Mouse (Mus musculus): ENCODE results near the gene Glud1. TPM values are rescaled to one million over a fixed set of nuclear protein-coding genes. Genes with fewer than 3 reads are reported as not detected.
A peak's percentile ranks its signal among the peaks of the same experiment; 100 is the strongest.
"Not testable (repeated sequence)": the region's sequence is repeated elsewhere in the genome, so short reads cannot be mapped to it uniquely, and the experiment has no call there.

The Glud1 gene
- polyA plus RNA-seq, 2 experiments from 2014 or later, result 22.9 to 42.0 TPM

GRCm38 (mm10) chr14:34354456-34354855 lies 43.9 kb downstream of the Glud1 start:
- ATAC-seq, result no peak

GRCm38 (mm10) chr14:34355301-34355700 lies 44.8 kb downstream of the Glud1 start, which contains the start of gene Fam25c:
Fam25c (minus strand) TSS chr14:34355433.
- no peak for ATAC-seq

DNA sequence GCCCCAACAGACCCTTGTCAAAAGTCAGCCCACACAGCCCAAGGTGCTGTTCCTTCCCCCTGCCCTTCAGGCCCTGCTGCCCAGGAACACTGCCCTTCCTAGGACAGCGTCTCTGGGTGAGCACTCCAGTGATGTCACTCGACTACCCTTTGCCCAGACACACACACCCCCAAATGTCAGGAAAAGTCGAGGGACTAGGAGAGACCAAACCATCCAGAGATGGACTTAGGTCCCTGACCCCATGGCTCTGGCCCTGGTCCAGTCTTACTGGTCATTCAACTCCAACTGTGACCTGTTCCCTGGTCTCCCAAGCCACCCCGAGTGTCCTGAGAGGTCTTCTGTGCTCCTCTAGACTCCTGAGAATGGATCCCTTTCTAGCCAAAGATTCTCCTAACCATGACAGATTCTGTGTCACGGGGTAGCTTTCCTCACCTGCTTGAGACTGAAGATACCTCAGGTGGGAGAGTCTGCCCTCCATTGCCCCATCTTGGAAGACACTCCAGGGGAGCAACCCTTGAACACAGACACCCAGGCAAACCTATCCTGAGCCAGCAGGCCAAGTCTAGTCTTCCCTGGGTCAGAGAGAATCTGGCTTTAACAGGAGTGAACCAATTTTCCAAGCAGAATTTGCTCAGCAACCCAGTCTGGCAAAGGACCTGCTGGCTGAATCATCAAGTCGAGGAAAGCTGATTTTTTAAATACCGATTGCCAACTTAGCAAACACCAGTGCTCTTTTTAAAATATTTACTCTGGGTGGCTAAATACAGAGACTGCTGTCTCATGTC lies 47.3 kb downstream of the Glud1 start:
- ATAC-seq, result no peak

DNA sequence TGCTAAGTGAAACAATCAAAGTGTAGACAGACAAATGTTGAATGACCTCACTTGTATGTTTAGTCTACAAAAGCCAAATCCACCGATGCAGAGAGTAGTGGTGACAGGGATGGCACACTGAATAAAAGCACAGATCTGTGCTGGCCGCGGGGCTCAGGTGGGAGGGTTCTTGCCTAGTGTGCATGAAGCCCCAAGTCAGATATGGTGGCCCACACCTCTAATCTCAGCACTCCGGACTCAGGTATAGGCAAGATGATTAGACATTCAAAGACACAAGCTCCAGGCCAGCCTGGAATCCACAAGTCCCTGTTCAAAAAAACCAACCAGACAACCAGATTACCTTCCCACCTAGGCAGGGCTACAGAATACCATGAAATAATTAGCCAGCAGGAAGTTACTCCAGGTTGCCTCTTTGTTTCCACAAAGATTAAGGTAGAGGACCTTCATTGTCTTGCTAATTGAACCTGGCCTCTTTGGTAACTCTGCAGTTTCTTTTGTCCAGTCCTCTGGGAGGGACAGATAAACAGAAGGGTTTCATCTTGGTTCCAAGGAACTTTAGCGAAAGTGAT lies 49.2 kb downstream of the Glud1 start:
- ATAC-seq, result no peak

DNA sequence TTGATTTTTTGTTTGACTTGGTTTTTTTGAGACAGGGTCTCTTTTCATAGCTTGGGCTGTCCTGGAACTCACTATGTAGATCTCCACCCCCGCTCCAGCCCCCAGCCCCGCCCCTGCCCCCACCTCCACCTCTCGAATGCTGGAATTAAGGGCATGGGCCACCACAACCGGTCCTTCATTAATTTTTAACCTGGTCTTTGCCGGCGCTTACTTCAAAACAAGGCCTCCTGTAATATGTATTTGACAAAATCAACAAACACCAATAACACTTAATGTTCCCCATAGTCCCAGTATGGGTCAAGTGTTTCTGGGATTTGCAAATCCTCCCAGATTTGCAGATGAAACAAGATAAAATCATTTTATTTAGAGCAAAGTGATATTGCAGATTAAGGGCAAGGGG lies 49.7 kb downstream of the Glud1 start:
- no peak for ATAC-seq

- no peak for ATAC-seq
Measured at GRCm38 (mm10) chr14:34362135-34362534, 51.6 kb downstream of the Glud1 start.

DNA sequence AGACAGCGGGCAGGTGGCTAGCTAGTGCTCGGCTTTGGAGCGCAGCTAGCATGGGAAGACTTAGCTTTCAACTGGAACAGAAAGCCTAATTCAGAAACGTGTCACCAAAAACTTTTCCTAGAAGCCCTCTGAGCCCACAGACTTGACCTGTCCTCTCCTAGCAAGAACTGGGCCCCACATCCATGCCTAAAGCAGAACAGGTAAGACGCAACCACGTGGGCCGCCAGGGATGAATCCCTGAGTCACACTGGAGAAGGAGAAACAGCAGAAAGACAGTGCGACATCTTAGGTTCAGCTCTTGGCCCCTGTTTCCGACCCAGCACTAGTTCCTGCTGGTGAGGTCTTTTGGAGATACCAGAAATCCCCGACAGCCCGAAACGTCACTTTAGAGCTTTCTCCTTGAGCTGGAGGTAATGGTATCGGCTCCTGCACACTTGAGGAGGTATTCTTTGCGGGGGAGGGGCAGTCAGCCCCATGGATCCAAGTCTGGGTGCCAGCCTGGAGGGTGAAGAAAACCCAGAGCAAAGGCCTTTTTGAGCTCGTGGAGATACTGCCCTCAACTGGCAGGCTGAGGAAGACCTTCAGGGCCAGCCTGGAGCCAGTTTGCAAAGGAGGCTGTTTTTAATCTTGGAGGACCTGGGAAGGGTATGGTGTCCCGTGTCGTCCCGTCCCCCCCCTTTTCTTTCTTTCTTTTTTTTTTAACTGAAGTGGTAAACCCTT lies 52.4 kb downstream of the Glud1 start:
- peak; percentile 58 for ATAC-seq

DNA sequence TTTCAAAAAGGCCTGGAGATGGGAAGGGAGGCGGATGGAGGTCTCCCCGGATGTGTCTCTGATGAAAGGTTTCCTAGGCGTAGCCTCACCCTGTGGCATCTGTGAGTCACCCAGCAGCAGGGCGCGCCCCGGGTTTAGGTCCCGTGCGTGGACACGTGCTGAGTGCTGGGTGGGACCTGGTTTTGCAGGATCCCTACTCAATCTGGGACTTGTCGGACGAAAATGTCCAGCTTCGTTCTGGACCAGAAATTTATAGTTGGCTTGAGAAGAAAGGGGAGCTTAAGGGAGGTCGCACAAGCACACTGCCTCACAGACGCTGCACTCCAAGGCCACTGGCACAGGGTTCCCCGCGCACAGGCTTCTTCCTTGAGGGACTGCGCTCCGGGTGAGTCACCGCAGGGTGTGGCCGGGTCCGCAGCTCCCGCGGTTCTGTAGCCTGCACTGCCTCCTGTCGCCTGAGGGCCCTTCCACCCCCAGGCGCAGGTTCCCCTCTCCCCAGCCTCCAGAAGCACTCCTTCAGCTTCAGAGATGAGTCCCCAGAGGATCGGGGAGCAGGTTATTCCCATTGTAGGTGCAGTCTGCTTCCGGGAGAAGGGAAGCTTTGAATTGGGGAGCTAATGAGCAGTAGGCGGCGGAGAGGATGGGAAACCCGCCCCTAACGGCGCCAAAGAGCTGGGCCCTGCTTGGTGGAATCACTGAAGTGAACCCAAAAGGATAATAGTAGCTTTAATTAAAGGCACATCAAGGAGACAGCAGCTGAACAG lies 53.1 kb downstream of the Glud1 start:
- ATAC-seq, result peak; percentile 86

- ATAC-seq, result not testable (repeated sequence)
Measured at GRCm38 (mm10) chr14:34364254-34365146, 54.0 kb downstream of the Glud1 start.

GRCm38 (mm10) chr14:34365147-34365507 lies 54.6 kb downstream of the Glud1 start:
- ATAC-seq, result no peak

- ATAC-seq, result no peak
Measured at GRCm38 (mm10) chr14:34370203-34370602, 59.7 kb downstream of the Glud1 start.

- ATAC-seq, result no peak
Measured at GRCm38 (mm10) chr14:34370921-34371320, 60.4 kb downstream of the Glud1 start.

- no peak for ATAC-seq
Measured at GRCm38 (mm10) chr14:34371763-34372162, 61.2 kb downstream of the Glud1 start.

- no peak for ATAC-seq
Measured at GRCm38 (mm10) chr14:34372646-34373045, 62.1 kb downstream of the Glud1 start.

DNA sequence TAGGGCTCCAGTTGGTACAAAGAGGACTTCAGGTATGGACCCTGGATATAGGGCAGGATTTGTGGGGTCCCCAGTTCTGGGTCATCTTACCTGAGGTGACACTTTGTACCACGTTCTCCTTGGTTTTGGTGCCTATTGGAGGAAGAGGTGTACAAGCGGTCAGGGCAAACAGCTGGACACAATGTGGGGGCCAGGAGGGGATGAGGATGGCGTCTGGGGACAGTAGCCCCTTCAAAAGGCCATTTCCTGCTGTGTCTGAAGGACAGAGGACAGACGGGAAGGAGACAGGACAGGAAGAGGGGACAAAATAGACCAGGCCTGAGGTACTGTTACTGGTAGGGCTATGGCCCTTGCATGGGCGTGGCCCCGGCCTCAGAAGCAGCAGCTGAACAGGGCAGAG lies 63.1 kb downstream of the Glud1 start:
- no peak for ATAC-seq

GRCm38 (mm10) chr14:34374577-34374976 lies 64.0 kb downstream of the Glud1 start, which contains the start of gene Sncg:
Sncg (minus strand) TSS chr14:34374789.
- no peak for ATAC-seq

- ATAC-seq, result no peak
Measured at GRCm38 (mm10) chr14:34375415-34375904, 64.9 kb downstream of the Glud1 start, which contains the start of gene Mmrn2. Mmrn2 (plus strand) TSS chr14:34375465.

- ATAC-seq, result no peak
Measured at GRCm38 (mm10) chr14:34375941-34376340, 65.4 kb downstream of the Glud1 start.

DNA sequence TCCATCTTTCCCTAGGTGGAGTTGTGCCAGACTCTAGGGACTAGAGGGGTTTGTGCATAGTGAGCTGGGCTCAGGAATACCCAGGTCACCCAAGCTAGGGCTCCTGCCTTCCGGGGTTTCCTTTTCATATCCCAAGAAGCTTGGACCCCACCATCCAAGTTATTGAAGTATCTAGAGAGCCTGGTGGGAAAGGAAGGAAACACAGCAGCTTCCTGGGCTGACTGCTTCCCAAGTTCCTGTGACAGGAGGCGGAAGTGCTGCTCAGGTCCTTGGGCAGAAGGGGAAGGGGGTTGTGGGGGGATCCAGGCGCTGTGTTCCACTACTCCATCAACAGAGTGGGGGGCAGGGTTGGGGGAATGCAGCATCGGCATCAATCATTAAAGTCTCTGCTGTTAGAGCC lies 66.6 kb downstream of the Glud1 start:
- no peak for ATAC-seq

DNA sequence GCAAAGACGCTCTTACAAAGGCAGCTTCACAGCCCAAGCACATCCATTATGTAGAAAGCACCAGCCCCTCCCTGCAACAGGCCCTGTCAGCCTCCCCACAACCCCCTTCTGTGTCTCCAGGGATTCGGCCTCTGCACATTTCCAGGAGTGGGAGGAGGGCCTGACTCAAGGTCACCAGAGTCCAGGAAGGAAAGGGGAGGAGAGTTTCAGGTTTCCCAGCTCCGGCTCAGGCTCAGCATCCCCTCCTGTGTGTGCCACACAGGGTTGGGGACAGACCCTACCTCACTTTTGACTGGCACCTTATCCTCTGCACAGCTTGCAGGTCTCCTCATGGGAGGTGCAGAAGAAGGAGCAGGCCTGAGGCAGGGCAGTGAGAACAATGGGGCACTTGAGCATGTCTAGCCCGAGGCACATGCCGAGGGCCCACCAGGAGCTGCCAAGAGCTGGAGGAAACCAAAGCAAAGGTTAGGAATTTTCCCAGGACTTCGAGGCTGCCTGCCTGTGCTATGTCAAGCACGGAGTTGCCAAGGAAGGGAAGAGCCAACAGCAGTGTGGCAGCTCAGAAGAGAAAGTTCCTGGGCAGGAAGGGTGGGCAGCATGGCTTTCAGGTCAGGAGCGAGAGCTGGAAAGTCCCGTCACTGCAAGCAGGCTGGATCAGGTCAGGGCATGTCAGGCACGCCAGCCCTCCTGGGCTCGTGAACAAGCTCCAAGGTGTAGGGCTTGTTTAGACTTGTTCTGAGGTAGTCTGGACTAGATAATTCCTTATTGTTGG lies 68.2 kb downstream of the Glud1 start:
- ATAC-seq, result no peak

Data from CD4-positive, CD25-positive, alpha-beta regulatory T cell, adult 4 months (primary cell).